Mouse (Mus musculus) CH12.LX (cell line): ENCODE measurements around the gene Galm. TPM values are rescaled to one million over a fixed set of nuclear protein-coding genes. Genes with fewer than 3 reads are reported as not detected.

Experiments used
- DNase-seq: peaks from one replicate; pipeline ENCODE4 v3.0.0-alpha.2; 2013; ENCODE audit errors: extremely low read depth
- H3K27ac ChIP-seq: 2 replicates; pipeline ENCODE4 v1.5.1; 2012; ENCODE audit warnings: low read depth, mild to moderate bottlenecking, control low read depth, moderate library complexity; ENCODE audit not compliant: insufficient read depth
- H3K27me3 ChIP-seq: replicated peaks from 2 replicates; pipeline ENCODE3; 2012; ENCODE audit warnings: inconsistent platforms
- H3K36me3 ChIP-seq, 2 experiments: replicated peaks in 1 of 2; 2 replicates each; pipeline versions ENCODE3 to v1.6.1; 2012; ENCODE audit warnings: inconsistent platforms in 1 of 2, low read length in 1 of 2, mild to moderate bottlenecking in 1 of 2, mixed read lengths in 1 of 2, moderate library complexity in 1 of 2; ENCODE audit not compliant: control insufficient read depth in 1 of 2, insufficient read depth in 1 of 2
- H3K4me1 ChIP-seq, 2 experiments: 2 replicates each; pipeline ENCODE4 v1.6.1; 2012; ENCODE audit warnings: inconsistent platforms in 1 of 2, moderate library complexity in 1 of 2; ENCODE audit not compliant: insufficient read depth in 2 of 2, control insufficient read depth in 1 of 2
- H3K4me2 ChIP-seq: 2 replicates; pipeline ENCODE4 v1.6.1; 2012; ENCODE audit warnings: low read depth, mild to moderate bottlenecking, control low read depth; ENCODE audit not compliant: poor library complexity, insufficient read depth, severe bottlenecking
- H3K4me3 ChIP-seq, 3 experiments: fragments of 150-350 bp in 1 of 3; sonication (generic) in 1 of 3; replicated peaks in 1 of 3; 2 replicates each; pipeline versions ENCODE3 to v1.5.1; 2011 to 2012; ENCODE audit warnings: low read depth in 2 of 3, low read length in 2 of 3, mild to moderate bottlenecking in 2 of 3, moderate library complexity in 2 of 3, control low read depth in 1 of 3, improper control_type of control experiment in 1 of 3, inconsistent platforms in 1 of 3, mixed read lengths in 1 of 3; ENCODE audit not compliant: poor library complexity in 1 of 3
- H3K79me2 ChIP-seq: replicated peaks from 2 replicates; pipeline ENCODE4 v1.6.1; 2012; ENCODE audit warnings: mild to moderate bottlenecking, moderate library complexity; ENCODE audit not compliant: control insufficient read depth, poor library complexity, insufficient read depth, severe bottlenecking; ENCODE audit errors: extremely low read depth
- H3K9ac ChIP-seq: 2 replicates; pipeline ENCODE4 v1.6.1; 2012; ENCODE audit warnings: low read depth, mild to moderate bottlenecking, control low read depth, moderate library complexity; ENCODE audit not compliant: insufficient read depth
- H3K9me3 ChIP-seq: replicated peaks from 2 replicates; pipeline ENCODE3; 2012; ENCODE audit warnings: low read length, inconsistent platforms, mixed read lengths
- BHLHE40 ChIP-seq: IDR thresholded peaks from 2 replicates; pipeline ENCODE4 v1.6.1; 2011; ENCODE audit warnings: mild to moderate bottlenecking, low read depth, low read length, improper control_type of control experiment
- CTCF ChIP-seq, 2 experiments: IDR thresholded peaks in 1 of 2; conservative IDR thresholded peaks in 1 of 2; 2 replicates each; pipeline ENCODE4 v1.5.1; 2011 to 2012; ENCODE audit warnings: low read depth in 2 of 2, low read length in 2 of 2, improper control_type of control experiment in 1 of 2, inconsistent platforms in 1 of 2, mild to moderate bottlenecking in 1 of 2, moderate library complexity in 1 of 2
- E2F4 ChIP-seq: IDR thresholded peaks from 2 replicates; pipeline ENCODE4 v1.6.1; 2011; ENCODE audit warnings: low read depth, low read length, improper control_type of control experiment; ENCODE audit not compliant: insufficient replicate concordance
- ELF1 ChIP-seq: IDR thresholded peaks from 2 replicates; pipeline ENCODE4 v1.6.1; 2014; ENCODE audit warnings: low read depth, mild to moderate bottlenecking, inconsistent platforms, low read length, improper control_type of control experiment
- EP300 ChIP-seq: IDR thresholded peaks from 2 replicates; pipeline ENCODE4 v1.6.1; 2011; ENCODE audit warnings: low read length, improper control_type of control experiment
- ETS1 ChIP-seq: conservative IDR thresholded peaks from 2 replicates; pipeline ENCODE4 v1.6.1; 2012; ENCODE audit warnings: low read depth, mild to moderate bottlenecking, inconsistent platforms, low read length, improper control_type of control experiment, moderate library complexity
- GABPA ChIP-seq: IDR thresholded peaks from 2 replicates; pipeline ENCODE4 v1.6.1; 2012; ENCODE audit warnings: low read depth, low read length, improper control_type of control experiment, inconsistent platforms; ENCODE audit not compliant: insufficient replicate concordance
- HCFC1 ChIP-seq: IDR thresholded peaks from 2 replicates; pipeline ENCODE4 v1.6.1; 2012; ENCODE audit warnings: low read depth, mild to moderate bottlenecking, inconsistent platforms, low read length, improper control_type of control experiment
- IRF4 ChIP-seq: IDR thresholded peaks from 2 replicates; pipeline ENCODE4 v1.6.1; 2014; ENCODE audit warnings: low read depth, mild to moderate bottlenecking, inconsistent platforms, low read length, improper control_type of control experiment
- JUN ChIP-seq: IDR thresholded peaks from 2 replicates; pipeline ENCODE4 v1.6.1; 2011; ENCODE audit warnings: low read depth, mild to moderate bottlenecking, low read length, improper control_type of control experiment, moderate library complexity; ENCODE audit not compliant: insufficient read depth
- JUND ChIP-seq: conservative IDR thresholded peaks from 2 replicates; pipeline ENCODE4 v1.6.1; 2011; ENCODE audit warnings: low read depth, low read length, improper control_type of control experiment
- KAT2A ChIP-seq: IDR thresholded peaks from 2 replicates; pipeline ENCODE4 v1.6.1; 2012; ENCODE audit warnings: low read length, improper control_type of control experiment, inconsistent platforms; ENCODE audit not compliant: insufficient replicate concordance
- MAX ChIP-seq: IDR thresholded peaks from 2 replicates; pipeline ENCODE4 v1.6.1; 2011; ENCODE audit warnings: low read length, improper control_type of control experiment
- MXI1 ChIP-seq: IDR thresholded peaks from 2 replicates; pipeline ENCODE4 v1.6.1; 2011; ENCODE audit warnings: mild to moderate bottlenecking, low read depth, low read length, improper control_type of control experiment
- MYC ChIP-seq: IDR thresholded peaks from 2 replicates; pipeline ENCODE4 v1.6.1; 2011; ENCODE audit warnings: low read depth, mild to moderate bottlenecking, improper control_type of control experiment, low read length
- NELFE ChIP-seq: IDR thresholded peaks from 2 replicates; pipeline ENCODE4 v1.6.1; 2011; ENCODE audit warnings: low read depth, low read length, improper control_type of control experiment
- NRF1 ChIP-seq: IDR thresholded peaks from 2 replicates; pipeline ENCODE4 v1.6.1; 2014; ENCODE audit warnings: low read depth, mild to moderate bottlenecking, inconsistent platforms, low read length, improper control_type of control experiment, moderate library complexity
- PAX5 ChIP-seq: IDR thresholded peaks from 2 replicates; pipeline ENCODE4 v1.6.1; 2012; ENCODE audit warnings: low read length, inconsistent platforms, mixed read lengths
- POLR2A ChIP-seq: IDR thresholded peaks from 2 replicates; pipeline ENCODE4 v1.6.1; 2011; ENCODE audit warnings: low read depth, mild to moderate bottlenecking, improper control_type of control experiment, low read length
- RAD21 ChIP-seq: IDR thresholded peaks from 2 replicates; pipeline ENCODE4 v1.6.1; 2011; ENCODE audit warnings: low read depth, mild to moderate bottlenecking, low read length, improper control_type of control experiment, moderate library complexity
- SIN3A ChIP-seq: IDR thresholded peaks from 2 replicates; pipeline ENCODE4 v1.6.1; 2012; ENCODE audit warnings: low read length, improper control_type of control experiment, inconsistent platforms
- TCF12 ChIP-seq: IDR thresholded peaks from 2 replicates; pipeline ENCODE4 v1.6.1; 2014; ENCODE audit warnings: low read depth, mild to moderate bottlenecking, inconsistent platforms, low read length, improper control_type of control experiment
- UBTF ChIP-seq: IDR thresholded peaks from 2 replicates; pipeline ENCODE4 v1.6.1; 2012; ENCODE audit warnings: low read depth, mild to moderate bottlenecking, inconsistent platforms, low read length, improper control_type of control experiment, moderate library complexity
- USF2 ChIP-seq: conservative IDR thresholded peaks from 2 replicates; pipeline ENCODE4 v1.6.1; 2011; ENCODE audit warnings: low read depth, low read length, improper control_type of control experiment
- ZC3H11A ChIP-seq: IDR thresholded peaks from 2 replicates; pipeline ENCODE4 v1.6.1; 2012; ENCODE audit warnings: low read depth, mild to moderate bottlenecking, inconsistent platforms, low read length, improper control_type of control experiment
- ZKSCAN1 ChIP-seq: IDR thresholded peaks from 2 replicates; pipeline ENCODE4 v1.6.1; 2012; ENCODE audit warnings: low read depth, inconsistent platforms, low read length, improper control_type of control experiment, borderline replicate concordance
- ZMIZ1 ChIP-seq: IDR thresholded peaks from 2 replicates; pipeline ENCODE4 v1.6.1; 2012; ENCODE audit warnings: low read depth, mild to moderate bottlenecking, inconsistent platforms, low read length, improper control_type of control experiment
- ZNF384 ChIP-seq: IDR thresholded peaks from 2 replicates; pipeline ENCODE4 v1.6.1; 2012; ENCODE audit warnings: low read depth, low read length, improper control_type of control experiment, inconsistent platforms
- dilution Hi-C: fragments of 300-500 bp; cut with MboI; formaldehyde crosslinking; loops from 2 replicates; pipeline ENCODE4 v1.14.3; 2020; ENCODE audit warnings: low sequenced_read_pairs; ENCODE audit not compliant: extremely low pct_unique_long_range_greater_than_20kb, extremely low pct_ligation_motif_present
- in situ Hi-C: fragments of 300-500 bp; cut with MboI; formaldehyde crosslinking; loops from 3 replicates; pipeline ENCODE4 v1.14.3; 2019; ENCODE audit warnings: low sequenced_read_pairs, low pct_ligation_motif_present, low pct_unique_long_range_greater_than_20kb, mixed read lengths
- polyA plus RNA-seq: library from polyadenylated mRNA; unstranded; fragments of >175 nt; gene quantifications from 2 replicates; pipeline ENCODE4 v1.2.1, GENCODE M21; 2012; ENCODE audit warnings: low read depth; ENCODE audit not compliant: insufficient read length
- total RNA-seq, 2 experiments: library from RNA; depleted of rRNA; stranded (reverse); fragments of 300-350 nt in 1 of 2; fragments of >200 nt in 1 of 2; gene quantifications; 2 replicates each; pipeline ENCODE4 v1.2.3; 2012 to 2014

Galm gene
- total and polyA plus RNA-seq, 3 experiments: 0.09 TPM; not detected in 2

GRCm38 (mm10) chr17:80180468-80180867 lies 53.2 kb downstream of the Galm start:
- Histone ChIP-seq H3K79me2 (no peaks in the 10 kb centered on the region), H3K27ac (no peak overlapping the region), H3K4me3 (no peak overlapping the region), H3K4me1 (peaks cover 10 to 35% of the 10 kb centered on the region in 2 experiments)
- dilution Hi-C loops: no loop called here
- TF ChIP-seq KAT2A (no peak), PAX5 (no peak), E2F4 (no peak), NRF1 (no peak), EP300 (no peak), ZNF384 (no peak), JUND (no peak), UBTF (no peak), ZKSCAN1 (no peak), POLR2A (no peak), ETS1 (no peak), ZC3H11A (no peak), SIN3A (no peak), TCF12 (no peak), RAD21 (no peak), ZMIZ1 (no peak), USF2 (no peak), GABPA (no peak), CTCF (conservative IDR thresholded peaks at IDR 0.05 in 1 of 2, IDR thresholded peaks at IDR 0.05 in 1 of 2; ENCODE audit: low read depth in 2 of 2, low read length in 2 of 2) (no peak), MAX (no peak)
- TF ChIP-seq, all 38 proteins: peak for 0
- no peak for DNase-seq
- Histone ChIP-seq H3K4me2 (no peak overlapping the region), H3K36me3 (no peaks in the 10 kb centered on the region), H3K9ac (no peak overlapping the region), H3K27me3 (no peaks in the 10 kb centered on the region), H3K9me3 (no peaks in the 10 kb centered on the region)
- in situ Hi-C loops: loop anchor here (10.0 to 25.0 kb wide), 3 partner anchors 136 to 468 kb away; partner anchors contain the start of genes Atl2 and Cyp1b1

DNA sequence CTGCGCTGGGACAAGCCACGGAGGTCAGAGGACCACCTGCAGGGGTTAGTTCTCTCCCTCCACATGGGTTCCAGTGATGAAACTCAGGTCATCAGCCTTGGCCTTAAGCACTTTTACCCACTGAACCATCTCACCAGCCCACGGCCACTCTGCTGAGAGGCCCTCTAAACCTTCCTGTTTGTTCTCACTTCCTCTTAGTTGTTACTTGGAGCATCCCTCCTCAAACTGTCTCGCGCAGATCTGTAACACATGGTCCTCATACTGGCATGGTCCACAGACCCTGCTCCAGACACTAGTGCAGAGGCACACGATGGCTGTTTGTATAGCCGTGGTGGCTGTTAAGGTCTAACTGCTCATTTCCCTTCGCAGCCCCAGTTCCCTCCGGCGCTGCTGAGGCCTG lies 56.3 kb downstream of the Galm start:
- Histone ChIP-seq H3K4me2 (no peak overlapping the region), H3K9me3 (peaks cover 7% of the 10 kb centered on the region), H3K36me3 (no peaks in the 10 kb centered on the region), H3K4me3 (no peak overlapping the region), H3K27me3 (no peaks in the 10 kb centered on the region), H3K9ac (no peak overlapping the region), H3K79me2 (no peaks in the 10 kb centered on the region), H3K27ac (no peak overlapping the region), H3K4me1 (peaks cover 10 to 23% of the 10 kb centered on the region in 2 experiments)
- dilution Hi-C loops: no loop called here
- DNase-seq: no peak
- in situ Hi-C loops: loop anchor here (10.0 to 25.0 kb wide), 3 partner anchors 139 to 471 kb away; partner anchors contain the start of genes Atl2 and Cyp1b1
- TF ChIP-seq NRF1 (no peak), MAX (peak; percentile 13; the same call in 1 of the 2 replicates), NELFE (no peak), MYC (0 out of 2 replicates have a peak, but pooled peaks have one; percentile 49), MXI1 (0 out of 2 replicates have a peak, but pooled peaks have one; percentile 33), E2F4 (no peak), JUN (no peak), POLR2A (no peak), IRF4 (peak; percentile 75), HCFC1 (no peak), ELF1 (no peak), BHLHE40 (0 out of 2 replicates have a peak, but pooled peaks have one; percentile 12), EP300 (peak; percentile 21; the same call in 1 of the 2 replicates), JUND (no peak)
